Mouse (Mus musculus): Measurements from ENCODE around the gene Sema5b.

The Sema5b gene

GRCm38 (mm10) chr16:35541117-35541641, at the start of gene Sema5b:
Gene Sema5b (plus strand): TSS chr16:35541145.
- peak; percentile 39; the same call in 1 of the 2 replicates for ATAC-seq (ENCODE audit: insufficient number of reproducible peaks, low FRiP score, low TSS enrichment)

DNA sequence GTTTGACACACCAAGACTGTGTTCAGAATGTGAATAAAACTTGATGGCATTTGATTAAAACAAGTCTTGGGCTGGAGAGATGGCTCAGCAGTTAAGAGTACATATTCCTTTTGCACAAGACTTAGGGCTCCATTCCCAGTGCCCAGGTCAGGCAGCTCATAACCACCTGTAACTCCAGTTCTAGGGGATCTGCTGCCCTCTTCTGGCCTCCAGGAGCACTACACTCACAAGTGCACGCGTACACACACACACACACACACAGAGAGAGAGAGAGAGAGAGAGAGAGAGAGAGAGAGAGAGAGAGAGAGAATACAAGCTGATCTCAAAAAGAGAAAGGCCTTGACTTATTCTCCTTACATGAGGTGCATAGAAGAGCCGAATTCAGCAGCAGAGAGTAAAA, 40.6 kb upstream of the Sema5b start:
- ATAC-seq (ENCODE audit: insufficient number of reproducible peaks, low FRiP score, low TSS enrichment) = no peak

GRCm38 (mm10) chr16:35501106-35501760, 39.7 kb upstream of the Sema5b start:
- ATAC-seq (ENCODE audit: insufficient number of reproducible peaks, low FRiP score, low TSS enrichment) = no peak

DNA sequence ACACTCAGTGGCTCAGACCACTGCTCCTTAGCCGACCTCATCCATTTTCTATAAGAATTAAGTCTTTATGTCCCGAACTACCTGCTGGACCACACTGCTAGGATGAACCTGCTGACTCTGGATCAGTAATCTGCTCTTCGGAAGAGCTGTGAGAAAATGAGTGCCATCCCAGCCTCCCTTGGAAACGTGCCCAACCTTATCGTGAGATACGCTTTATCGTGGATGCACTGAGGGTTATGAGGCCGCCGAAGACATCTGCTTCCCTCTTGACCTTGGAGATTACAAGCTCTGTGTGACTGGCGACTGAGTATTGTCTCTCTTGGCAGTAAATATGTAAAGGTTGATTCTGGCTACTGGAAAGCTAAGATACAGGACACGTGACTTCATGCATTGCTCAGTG, 38.5 kb upstream of the Sema5b start:
- no peak for ATAC-seq (ENCODE audit: insufficient number of reproducible peaks, low FRiP score, low TSS enrichment)

- no peak for ATAC-seq (ENCODE audit: insufficient number of reproducible peaks, low FRiP score, low TSS enrichment)
Observed at GRCm38 (mm10) chr16:35504266-35504665, 36.7 kb upstream of the Sema5b start.

DNA sequence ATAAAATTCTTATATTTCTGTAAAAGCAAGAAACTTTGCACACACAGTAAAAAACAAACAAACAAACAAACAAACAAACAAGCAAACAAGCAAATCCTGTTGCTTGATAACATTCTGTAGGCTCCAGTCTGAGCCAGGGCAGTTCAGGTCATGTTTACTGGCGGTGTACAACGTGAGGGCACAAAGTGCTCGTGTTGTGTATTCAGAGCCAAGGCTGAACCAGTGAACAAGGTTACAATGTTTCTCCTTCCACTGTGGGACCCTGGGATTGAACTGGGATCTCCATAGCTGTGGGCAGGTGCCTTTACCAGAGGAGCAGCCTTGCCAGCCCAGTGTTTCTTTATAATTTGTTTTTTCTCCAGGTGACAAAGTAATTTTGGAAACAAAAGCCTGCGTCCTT, 35.2 kb upstream of the Sema5b start:
- no peak for ATAC-seq (ENCODE audit: insufficient number of reproducible peaks, low FRiP score, low TSS enrichment)

- ATAC-seq (ENCODE audit: insufficient number of reproducible peaks, low FRiP score, low TSS enrichment) = no peak
Observed at GRCm38 (mm10) chr16:35508581-35508980, 32.4 kb upstream of the Sema5b start.

DNA sequence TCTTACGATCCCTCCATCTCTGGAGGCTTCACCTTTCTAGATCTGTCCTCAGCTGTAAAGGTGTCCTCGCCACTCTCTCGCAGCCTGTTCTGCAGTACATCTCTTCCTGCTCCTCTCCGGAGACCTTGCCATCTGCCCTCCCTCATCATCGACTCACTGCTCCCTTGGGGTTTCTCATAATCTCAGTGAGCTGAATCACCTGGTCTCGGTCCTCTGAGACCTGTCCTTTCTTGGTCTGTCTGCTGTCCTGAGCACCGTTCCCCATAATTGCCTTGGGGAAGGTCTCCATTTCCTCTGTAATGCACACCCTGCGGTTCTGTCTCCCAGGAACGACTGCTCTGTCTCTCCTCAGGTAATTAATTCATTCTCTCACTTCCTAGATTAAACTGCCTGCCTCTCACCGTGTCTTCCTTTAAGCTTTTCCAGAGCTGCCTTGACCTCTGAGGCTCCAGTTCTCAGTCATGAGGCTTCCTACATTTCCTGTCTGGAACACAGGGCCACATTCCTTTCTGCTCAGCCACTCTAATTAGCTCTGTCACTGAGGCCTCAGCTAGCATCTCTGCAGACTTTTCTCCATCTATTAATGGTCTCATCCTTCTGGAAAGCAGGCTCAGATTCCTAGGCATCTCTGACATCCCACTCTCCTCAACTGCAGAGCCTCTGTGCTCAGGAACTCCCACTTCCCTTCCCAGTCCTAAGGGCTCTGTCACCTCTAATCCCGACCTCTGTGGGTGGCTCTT, 31.4 kb upstream of the Sema5b start:
- no peak for ATAC-seq (ENCODE audit: insufficient number of reproducible peaks, low FRiP score, low TSS enrichment)

DNA sequence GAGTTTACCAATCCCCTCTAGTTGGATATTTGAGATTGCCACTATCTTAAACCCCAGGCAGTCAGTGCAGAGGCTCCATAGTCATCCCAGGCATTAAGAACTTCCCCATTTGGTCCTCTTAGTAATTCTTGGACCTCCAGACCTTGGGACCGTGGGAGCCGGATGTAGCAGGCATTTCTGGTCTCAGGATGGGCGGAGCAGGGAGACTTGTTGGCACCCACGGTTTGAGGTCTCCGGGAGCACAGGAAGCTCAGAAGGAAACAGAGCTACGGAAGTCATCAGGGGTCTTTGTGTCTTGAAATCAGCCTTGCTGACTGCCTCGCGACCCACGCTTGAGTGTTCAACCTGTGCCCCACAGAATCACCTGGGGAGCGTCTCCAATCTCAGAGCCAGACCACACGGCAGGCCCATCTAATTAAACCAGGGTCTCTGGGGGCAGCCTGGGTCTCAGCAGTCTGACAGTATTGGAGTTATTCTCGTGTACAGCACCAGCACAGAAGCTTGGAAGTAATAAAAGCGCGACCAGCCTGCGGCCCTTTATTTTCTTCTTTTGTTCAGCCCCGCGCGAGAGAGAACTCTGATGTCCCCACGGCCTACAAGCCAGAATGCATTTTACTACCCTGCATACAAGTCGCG, 24.9 kb upstream of the Sema5b start:
- ATAC-seq (ENCODE audit: insufficient number of reproducible peaks, low FRiP score, low TSS enrichment) = no peak

- ATAC-seq (ENCODE audit: insufficient number of reproducible peaks, low FRiP score, low TSS enrichment) = no peak
Observed at GRCm38 (mm10) chr16:35517976-35518951, 22.7 kb upstream of the Sema5b start.

DNA sequence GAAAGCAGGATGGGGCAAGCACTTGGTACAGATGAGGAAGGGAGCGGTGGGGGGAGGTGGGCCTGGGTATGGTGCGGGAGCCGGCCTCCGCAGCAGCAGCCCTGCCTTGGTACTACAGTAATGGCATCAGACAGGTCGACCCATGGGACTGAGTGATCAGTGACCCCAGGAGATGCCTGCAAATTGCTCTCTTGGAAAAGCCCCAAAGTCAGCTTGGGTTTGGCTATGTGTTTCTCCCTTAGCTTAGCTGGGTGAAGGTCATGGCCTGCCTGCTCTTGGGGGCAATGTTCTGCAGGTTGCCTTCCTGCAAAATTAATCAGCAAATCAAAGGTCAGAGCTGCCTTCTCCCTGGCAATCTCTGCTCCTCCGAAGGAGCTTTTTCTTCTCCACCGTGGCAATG, 21.7 kb upstream of the Sema5b start:
- no peak for ATAC-seq (ENCODE audit: insufficient number of reproducible peaks, low FRiP score, low TSS enrichment)

DNA sequence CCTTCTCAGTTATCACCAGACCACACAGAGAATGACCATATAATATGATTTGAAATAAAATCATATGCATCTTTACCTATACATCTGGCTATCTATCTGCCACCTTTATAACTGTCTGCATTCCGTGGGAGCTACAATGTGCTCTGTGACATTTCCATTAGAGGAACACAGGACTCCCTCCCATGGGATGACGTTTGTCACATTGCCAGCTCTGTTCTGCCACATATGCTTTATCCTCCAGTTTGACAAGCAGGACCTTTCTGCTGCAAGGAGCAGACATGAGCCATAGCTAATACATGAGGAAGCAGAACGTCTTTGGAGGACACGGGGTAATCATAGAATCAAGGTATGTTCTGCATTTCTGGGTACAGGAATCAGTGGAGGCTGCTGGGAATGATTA, 16.7 kb upstream of the Sema5b start:
- ATAC-seq (ENCODE audit: insufficient number of reproducible peaks, low FRiP score, low TSS enrichment) = no peak

- ATAC-seq (ENCODE audit: insufficient number of reproducible peaks, low FRiP score, low TSS enrichment) = no peak
Observed at GRCm38 (mm10) chr16:35534630-35535029, 6.3 kb upstream of the Sema5b start.

- no peak for ATAC-seq (ENCODE audit: insufficient number of reproducible peaks, low FRiP score, low TSS enrichment)
Observed at GRCm38 (mm10) chr16:35537651-35538050, 3.3 kb upstream of the Sema5b start.

- ATAC-seq (ENCODE audit: insufficient number of reproducible peaks, low FRiP score, low TSS enrichment) = no peak
Observed at GRCm38 (mm10) chr16:35539041-35539440, 1.9 kb upstream of the Sema5b start.

DNA sequence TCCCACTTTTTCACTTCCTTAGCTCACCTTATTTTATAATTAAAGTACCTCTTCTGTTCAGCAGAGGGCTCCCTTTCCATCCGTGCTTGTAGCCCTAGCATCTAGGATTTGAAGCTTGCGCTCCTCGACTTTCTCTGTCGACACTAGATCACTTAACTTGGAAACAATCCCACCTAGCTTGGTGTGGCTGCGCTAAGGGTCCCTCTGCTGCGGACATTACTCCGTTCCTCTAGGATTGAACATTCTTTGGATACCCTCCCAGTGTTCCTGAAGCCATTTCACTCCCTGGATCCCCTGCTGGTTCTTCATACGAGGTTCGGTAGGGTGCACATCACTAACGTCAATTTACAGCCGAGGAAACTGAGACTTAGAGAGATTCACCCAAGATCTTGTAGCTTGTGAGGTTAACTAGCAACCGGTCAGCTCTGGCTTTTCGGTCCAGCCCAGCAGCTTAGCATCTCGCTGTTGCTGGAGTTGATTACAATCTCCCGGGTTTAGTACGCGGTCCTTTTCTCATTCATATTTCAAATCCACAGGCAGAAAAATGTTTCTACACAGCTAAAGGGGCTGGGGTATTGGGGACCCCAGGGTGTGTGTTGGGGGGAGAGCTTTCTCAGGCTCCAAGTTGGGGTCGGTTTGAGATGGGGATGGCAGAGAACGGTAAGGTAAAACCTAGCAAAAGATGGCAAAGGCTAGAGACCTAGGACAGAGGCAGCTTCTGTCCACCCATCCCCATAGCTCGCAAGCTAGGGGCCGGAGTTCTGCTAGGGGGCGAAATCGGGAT, 420 bp upstream of the Sema5b start:
- peak; percentile 39 for ATAC-seq (ENCODE audit: insufficient number of reproducible peaks, low FRiP score, low TSS enrichment)

DNA sequence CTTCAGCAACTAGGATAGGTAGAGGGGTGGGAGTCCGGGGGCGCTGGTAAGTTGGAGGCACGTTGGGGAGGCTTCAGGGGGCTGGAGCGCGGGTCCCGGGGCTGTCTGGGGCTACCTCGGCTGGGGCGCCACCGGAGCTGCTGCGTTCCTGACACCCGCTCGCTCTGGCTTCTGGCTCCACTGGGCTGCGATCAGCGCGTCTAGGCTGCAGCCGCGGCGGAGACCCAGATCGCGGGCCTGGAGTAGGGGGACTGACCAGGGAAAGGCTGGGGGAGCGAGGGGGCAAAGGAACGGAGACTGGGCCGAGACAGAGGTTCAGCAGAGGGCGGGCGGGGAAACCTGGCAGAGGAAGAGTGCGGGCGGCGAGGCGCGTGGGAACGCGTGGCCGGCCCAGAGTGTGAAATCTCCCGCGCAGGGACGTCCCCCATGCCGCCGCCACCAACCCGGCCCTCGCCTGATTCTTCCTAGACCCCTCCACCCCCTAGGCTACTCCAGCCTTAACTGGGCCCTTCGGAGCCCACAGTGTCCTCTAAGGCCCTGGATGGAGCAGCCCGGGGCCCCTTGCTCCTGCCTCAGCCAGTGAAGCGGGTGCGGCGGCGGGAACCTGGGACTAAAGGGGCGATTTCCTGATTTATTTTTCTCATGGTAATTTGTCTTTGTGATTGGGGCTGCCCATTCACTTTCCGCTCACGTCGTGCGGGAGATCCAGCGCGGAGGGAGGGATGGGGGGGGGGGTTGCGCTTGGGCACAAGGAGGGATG, 896 bp downstream of the Sema5b start:
- no peak; the same call in 1 of the 2 replicates for ATAC-seq (ENCODE audit: insufficient number of reproducible peaks, low FRiP score, low TSS enrichment)

DNA sequence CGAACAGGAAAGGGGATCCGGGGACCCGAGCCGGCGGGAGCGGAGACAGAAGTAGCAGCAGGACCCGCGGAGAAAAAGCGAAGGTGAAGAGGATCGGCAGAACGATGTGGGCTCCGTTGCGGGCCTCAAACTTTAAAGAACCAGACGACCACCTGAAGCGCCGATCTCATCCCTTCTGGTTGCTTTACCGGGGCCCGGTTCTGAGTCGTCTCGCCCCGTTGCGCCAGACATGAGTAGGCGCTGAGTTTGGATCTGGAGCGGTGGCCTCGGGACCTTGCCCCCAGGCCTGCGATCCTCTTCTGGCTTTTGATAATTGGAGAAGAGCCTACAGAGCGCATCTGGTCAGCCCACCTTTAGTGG, 1.5 kb downstream of the Sema5b start:
- no peak for ATAC-seq (ENCODE audit: insufficient number of reproducible peaks, low FRiP score, low TSS enrichment)

DNA sequence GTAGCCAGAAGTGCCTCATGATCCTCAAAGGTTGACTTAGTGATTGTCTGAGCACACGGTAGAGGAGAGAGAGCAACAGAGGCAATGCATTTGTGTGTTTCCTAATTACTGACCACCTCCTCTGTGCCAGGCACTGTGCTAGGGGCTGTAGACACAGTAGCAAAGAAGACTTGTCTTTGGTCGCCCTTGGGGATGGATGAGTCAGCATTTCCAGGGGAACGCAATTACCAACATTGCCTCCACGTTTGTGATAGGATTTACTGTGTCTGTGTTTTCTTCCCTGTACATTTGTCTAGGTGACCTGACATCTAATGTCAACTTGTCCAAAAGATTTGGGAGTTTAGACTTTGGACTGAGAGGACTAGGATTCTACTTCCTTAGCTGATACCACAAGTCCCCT, 4.8 kb downstream of the Sema5b start:
- ATAC-seq (ENCODE audit: insufficient number of reproducible peaks, low FRiP score, low TSS enrichment) = no peak
